Mouse (Mus musculus): ENCODE measurements around the gene 4930402F06Rik. TPM values are rescaled to one million over a fixed set of nuclear protein-coding genes. Genes with fewer than 3 reads are reported as not detected.

4930402F06Rik gene
- total and polyA plus RNA-seq, 2 experiments from 2014 or later, result not detected

- DNase-seq, result no peak
- no peak for ATAC-seq
- H3K27ac ChIP-seq (ENCODE audit: low read depth, low read length), result no peak overlapping the region
- no peaks in the 10 kb centered on the region for H3K36me3 ChIP-seq (ENCODE audit: insufficient read depth)
- H3K4me3 ChIP-seq (ENCODE audit: low read depth, low read length), result no peak overlapping the region
- H3K9ac ChIP-seq, result no peak overlapping the region
- TF ChIP-seq CTCF (IDR thresholded peaks at IDR 0.05; ENCODE audit: low read depth), result no peak
- no peak overlapping the region for H3K4me2 ChIP-seq (ENCODE audit: low read depth)
- 74% methylated on average over 5 of the region's 5 CpGs for WGBS
- no peaks in the 10 kb centered on the region for H3K4me1 ChIP-seq (ENCODE audit: insufficient read depth)
- H3K27me3 ChIP-seq (ENCODE audit: insufficient read depth, low read length), result no peaks in the 10 kb centered on the region
- H3K9me3 ChIP-seq (ENCODE audit: low read length), result no peaks in the 10 kb centered on the region
Observed at GRCm38 (mm10) chr2:35408409-35409110, 11.6 kb upstream of the 4930402F06Rik start.

DNA sequence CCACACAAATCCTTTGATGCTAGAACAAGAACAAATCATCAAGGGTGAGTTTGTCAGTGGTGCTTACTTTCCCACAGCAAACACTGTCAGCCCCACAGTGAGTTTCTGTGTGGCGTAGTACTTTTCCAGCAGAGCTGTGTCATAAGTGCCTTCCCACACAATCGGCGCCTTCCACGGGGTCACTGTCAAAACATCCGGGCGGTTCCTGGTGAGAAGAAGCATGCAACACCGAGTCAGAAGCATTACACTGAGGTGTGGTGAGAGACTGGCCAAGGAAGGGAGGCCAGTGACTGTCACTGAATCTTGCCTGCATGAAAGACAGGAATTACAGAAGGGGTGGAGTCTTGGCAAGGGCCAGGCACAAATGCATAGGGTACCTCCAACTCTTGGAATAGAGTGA, 10.9 kb upstream of the 4930402F06Rik start:
- Histone ChIP-seq H3K4me1 (ENCODE audit: insufficient read depth) (no peaks in the 10 kb centered on the region), H3K4me2 (ENCODE audit: low read depth) (no peak overlapping the region), H3K9ac (no peak overlapping the region), H3K4me3 (ENCODE audit: low read depth, low read length) (no peak overlapping the region), H3K9me3 (ENCODE audit: low read length) (no peaks in the 10 kb centered on the region), H3K27me3 (ENCODE audit: insufficient read depth, low read length) (no peaks in the 10 kb centered on the region), H3K27ac (ENCODE audit: low read depth, low read length) (no peak overlapping the region), H3K36me3 (ENCODE audit: insufficient read depth) (no peaks in the 10 kb centered on the region)
- no peak for DNase-seq
- WGBS, result 84% methylated on average over 7 of the region's 7 CpGs
- no peak for ATAC-seq
- no peak for TF ChIP-seq CTCF (IDR thresholded peaks at IDR 0.05; ENCODE audit: low read depth)

DNA sequence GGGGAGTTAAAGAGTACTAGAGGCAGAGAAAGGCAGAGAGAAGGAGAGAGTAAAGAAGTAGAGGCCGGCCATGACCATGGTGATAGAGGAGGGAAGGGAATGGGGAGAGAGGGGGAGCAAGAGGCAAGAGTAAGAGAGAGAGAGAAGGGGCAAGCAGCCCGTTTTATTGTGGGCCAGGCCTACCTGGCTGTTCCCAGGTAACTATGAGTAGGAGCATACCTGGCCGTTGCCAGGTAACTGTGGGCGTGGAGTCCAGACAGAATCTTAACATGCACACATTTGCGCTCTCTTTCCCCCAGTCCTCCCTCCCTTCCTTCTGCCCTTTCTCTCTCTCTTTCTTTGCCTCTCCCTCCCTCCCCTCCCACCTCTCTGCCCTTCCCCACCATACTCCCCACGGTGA, 10.3 kb upstream of the 4930402F06Rik start:
- Histone ChIP-seq H3K4me3 (ENCODE audit: low read depth, low read length) (no peak overlapping the region), H3K4me2 (ENCODE audit: low read depth) (no peak overlapping the region), H3K9me3 (ENCODE audit: low read length) (no peaks in the 10 kb centered on the region), H3K27me3 (ENCODE audit: insufficient read depth, low read length) (no peaks in the 10 kb centered on the region), H3K36me3 (ENCODE audit: insufficient read depth) (no peaks in the 10 kb centered on the region), H3K27ac (ENCODE audit: low read depth, low read length) (no peak overlapping the region), H3K4me1 (ENCODE audit: insufficient read depth) (no peaks in the 10 kb centered on the region), H3K9ac (no peak overlapping the region)
- TF ChIP-seq CTCF (IDR thresholded peaks at IDR 0.05; ENCODE audit: low read depth), result no peak
- WGBS, result 92% methylated on average over 6 of the region's 6 CpGs
- DNase-seq (no peak), ATAC-seq (no peak)

DNA sequence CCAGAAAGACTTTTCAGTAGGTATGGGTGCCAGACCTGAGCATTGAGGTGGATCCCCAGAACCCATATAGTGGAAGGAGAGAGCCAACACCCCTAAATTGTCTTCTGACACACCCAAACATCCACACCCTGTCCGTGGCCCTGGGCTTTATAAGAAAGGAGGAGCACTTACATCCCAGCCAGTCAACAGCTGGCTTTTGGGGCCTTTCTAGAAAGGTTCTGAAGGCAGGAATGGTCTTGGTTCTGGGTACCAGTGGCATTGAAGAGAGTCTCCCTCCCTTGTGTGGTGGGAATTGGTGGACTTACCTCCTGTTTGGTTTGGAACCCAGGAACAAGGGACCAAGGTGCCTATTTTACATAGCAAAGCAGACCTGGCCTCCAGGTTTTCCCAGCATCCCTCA, 9.6 kb upstream of the 4930402F06Rik start:
- ATAC-seq (no peak), DNase-seq (no peak)
- H3K36me3 ChIP-seq (ENCODE audit: insufficient read depth), result no peaks in the 10 kb centered on the region
- H3K27ac ChIP-seq (ENCODE audit: low read depth, low read length), result no peak overlapping the region
- no peak overlapping the region for H3K9ac ChIP-seq
- H3K4me3 ChIP-seq (ENCODE audit: low read depth, low read length), result no peak overlapping the region
- WGBS, result 53% methylated on average over 1 of the region's 1 CpGs
- H3K4me2 ChIP-seq (ENCODE audit: low read depth), result no peak overlapping the region
- TF ChIP-seq CTCF (IDR thresholded peaks at IDR 0.05; ENCODE audit: low read depth), result no peak
- H3K27me3 ChIP-seq (ENCODE audit: insufficient read depth, low read length), result no peaks in the 10 kb centered on the region
- no peaks in the 10 kb centered on the region for H3K9me3 ChIP-seq (ENCODE audit: low read length)
- H3K4me1 ChIP-seq (ENCODE audit: insufficient read depth), result no peaks in the 10 kb centered on the region

GRCm38 (mm10) chr2:35402391-35402790, 5.4 kb upstream of the 4930402F06Rik start:
- Histone ChIP-seq H3K36me3 (ENCODE audit: insufficient read depth) (no peaks in the 10 kb centered on the region), H3K9me3 (ENCODE audit: low read length) (no peaks in the 10 kb centered on the region), H3K27me3 (ENCODE audit: insufficient read depth, low read length) (no peaks in the 10 kb centered on the region), H3K4me3 (ENCODE audit: low read depth, low read length) (no peak overlapping the region), H3K4me2 (ENCODE audit: low read depth) (no peak overlapping the region), H3K9ac (no peak overlapping the region), H3K27ac (ENCODE audit: low read depth, low read length) (no peak overlapping the region), H3K4me1 (ENCODE audit: insufficient read depth) (no peaks in the 10 kb centered on the region)
- no peak for TF ChIP-seq CTCF (IDR thresholded peaks at IDR 0.05; ENCODE audit: low read depth)
- no peak for ATAC-seq
- no peak for DNase-seq
- WGBS, result 93% methylated on average over 16 of the region's 16 CpGs

GRCm38 (mm10) chr2:35400739-35401138, 3.8 kb upstream of the 4930402F06Rik start:
- Histone ChIP-seq H3K36me3 (ENCODE audit: insufficient read depth) (no peaks in the 10 kb centered on the region), H3K27ac (ENCODE audit: low read depth, low read length) (no peak overlapping the region), H3K4me2 (ENCODE audit: low read depth) (no peak overlapping the region), H3K9me3 (ENCODE audit: low read length) (no peaks in the 10 kb centered on the region), H3K4me3 (ENCODE audit: low read depth, low read length) (no peak overlapping the region), H3K4me1 (ENCODE audit: insufficient read depth) (no peaks in the 10 kb centered on the region), H3K27me3 (ENCODE audit: insufficient read depth, low read length) (no peaks in the 10 kb centered on the region), H3K9ac (no peak overlapping the region)
- DNase-seq (no peak), ATAC-seq (no peak)
- TF ChIP-seq CTCF (IDR thresholded peaks at IDR 0.05; ENCODE audit: low read depth), result no peak
- WGBS, result 90% methylated on average over 7 of the region's 7 CpGs

DNA sequence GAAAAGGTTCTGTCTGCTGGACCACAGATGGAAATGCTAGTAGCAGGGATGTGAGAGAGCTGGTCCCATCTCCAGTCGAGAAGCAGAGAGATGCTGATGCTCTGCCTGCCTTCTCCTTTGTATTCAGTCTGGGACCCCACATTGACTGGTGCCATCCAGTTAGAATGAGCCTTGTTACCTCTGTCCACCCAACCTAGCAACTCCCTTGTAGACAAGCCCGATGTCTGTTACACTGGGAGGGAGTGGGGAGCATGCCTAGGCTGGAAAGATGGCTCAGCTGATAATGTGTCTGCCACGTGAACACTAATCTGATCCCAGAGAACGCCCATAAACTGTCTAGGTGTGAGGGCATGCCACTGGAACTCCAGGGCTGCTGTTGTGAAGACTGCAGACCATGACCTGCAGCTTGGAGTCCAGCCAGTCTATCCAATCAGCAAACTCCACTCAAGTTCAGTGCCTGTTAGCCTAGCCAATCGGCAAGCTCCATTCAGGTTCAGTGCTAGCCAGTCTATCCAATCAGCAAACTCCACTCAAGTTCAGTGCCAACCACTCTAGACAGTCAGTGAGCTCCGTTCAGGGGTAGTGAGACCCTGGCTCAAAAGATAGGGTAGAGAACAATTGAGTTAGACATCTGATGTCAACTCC, 1.3 kb upstream of the 4930402F06Rik start:
- H3K4me3 ChIP-seq (ENCODE audit: low read depth, low read length), result no peak overlapping the region
- H3K27ac ChIP-seq (ENCODE audit: low read depth, low read length), result no peak overlapping the region
- DNase-seq, result no peak
- ATAC-seq, result 0 out of 2 replicates have a peak, but pooled peaks have one; percentile 6
- WGBS, result 78% methylated on average over 6 of the region's 6 CpGs
- no peaks in the 10 kb centered on the region for H3K4me1 ChIP-seq (ENCODE audit: insufficient read depth)
- no peak overlapping the region for H3K4me2 ChIP-seq (ENCODE audit: low read depth)
- TF ChIP-seq CTCF (IDR thresholded peaks at IDR 0.05; ENCODE audit: low read depth), result no peak
- no peaks in the 10 kb centered on the region for H3K36me3 ChIP-seq (ENCODE audit: insufficient read depth)
- H3K9ac ChIP-seq, result no peak overlapping the region
- no peaks in the 10 kb centered on the region for H3K27me3 ChIP-seq (ENCODE audit: insufficient read depth, low read length)
- no peaks in the 10 kb centered on the region for H3K9me3 ChIP-seq (ENCODE audit: low read length)

All from forebrain, postnatal 0 days (tissue).